Comparison of ENCODE assay signal across 9 mouse cellular contexts in genomic region chr7:24662575-24662974, GRCm38 (mm10). TPM values are rescaled to one million over a fixed set of nuclear protein-coding genes. Genes with fewer than 3 reads are reported as not detected.
DNase-seq lines count a peak whose midpoint lies in the region; ATAC-seq lines count a peak whose summit lies in the region.
"Had no signal": no experiment of that assay in that cellular context is flagged by ENCODE, and none has a peak within 500 bp of the region (broad histone marks: within the 10 kb centered on the region; RNA-seq: fewer than 3 reads in every experiment).

No protein-coding gene starts in this region.

- H3K4me2 ChIP-seq in intestine, embryonic 16.5 days (ENCODE audit: low read depth, low read length): no peak overlapping the region
- H3K4me2 ChIP-seq in midbrain, embryonic 12.5 days (replicated peaks): no peak overlapping the region
- H3K4me2 ChIP-seq: embryonic facial prominence, embryonic 13.5 days had no signal

- DNase-seq in urinary bladder, postnatal 14 days (ENCODE audit: low spot score): peak; percentile 72
- no peak for DNase-seq in urinary bladder, postnatal 10 days (ENCODE audit: low spot score)
- peak; percentile 26 for DNase-seq in cerebellum, adult 9-11 months
- DNase-seq in frontal cortex, postnatal 14 days (ENCODE audit: low spot score in 2 of 2): peak; percentile 20 to 54
- DNase-seq in left cerebral cortex, postnatal 36 days (ENCODE audit: low spot score in 2 of 2): peak; percentile 35 to 45
- peak; percentile 61 for DNase-seq in spleen, adult 12 weeks (ENCODE audit: low spot score)

- H3K9ac ChIP-seq in intestine, embryonic 16.5 days (ENCODE audit: low read depth, low read length): no peak overlapping the region
- H3K9ac ChIP-seq in midbrain, embryonic 12.5 days (replicated peaks): no peak overlapping the region
- H3K9ac ChIP-seq: embryonic facial prominence, embryonic 13.5 days had no signal

- no peak overlapping the region for H3K27ac ChIP-seq in intestine, embryonic 16.5 days (ENCODE audit: low read length)
- no peak overlapping the region for H3K27ac ChIP-seq in midbrain, embryonic 12.5 days (replicated peaks)
- H3K27ac ChIP-seq: embryonic facial prominence, embryonic 13.5 days had no signal

- H3K4me3 ChIP-seq in intestine, embryonic 16.5 days (ENCODE audit: low read length): no peak overlapping the region
- H3K4me3 ChIP-seq in midbrain, embryonic 12.5 days: no peak overlapping the region
- H3K4me3 ChIP-seq: embryonic facial prominence, embryonic 13.5 days had no signal

- H3K36me3 ChIP-seq in intestine, embryonic 16.5 days (ENCODE audit: control insufficient read depth, insufficient read depth, low read length): no peaks in the 10 kb centered on the region
- no peaks in the 10 kb centered on the region for H3K36me3 ChIP-seq in midbrain, embryonic 12.5 days
- H3K36me3 ChIP-seq: embryonic facial prominence, embryonic 13.5 days had no signal

- no peaks in the 10 kb centered on the region for H3K27me3 ChIP-seq in intestine, embryonic 16.5 days (replicated peaks; ENCODE audit: control insufficient read depth, insufficient read depth, low read length)
- H3K27me3 ChIP-seq in midbrain, embryonic 12.5 days: 0 out of 2 replicates have a peak, but pooled peaks cover 4% of the 10 kb centered on the region
- H3K27me3 ChIP-seq: embryonic facial prominence, embryonic 13.5 days had no signal

- H3K9me3 ChIP-seq in intestine, embryonic 16.5 days (ENCODE audit: control insufficient read depth, low read length): no peaks in the 10 kb centered on the region
- H3K9me3 ChIP-seq in midbrain, embryonic 12.5 days: no peaks in the 10 kb centered on the region
- H3K9me3 ChIP-seq: embryonic facial prominence, embryonic 13.5 days had no signal

- ATAC-seq in intestine, embryonic 16.5 days: peak; percentile 40; the same call in 1 of the 2 replicates
- peak; percentile 75 for ATAC-seq in midbrain, embryonic 12.5 days (ENCODE audit: low FRiP score, low read depth)

- 19% methylated on average over 8 of the region's 8 CpGs for whole genome bisulfite sequencing in intestine, embryonic 16.5 days
- 19% methylated on average over 8 of the region's 8 CpGs for WGBS in midbrain, embryonic 12.5 days

- intact Hi-C loops in left cerebral cortex, postnatal 36 days (cut with DNase I): loop anchor here (1.0 to 10.0 kb wide), 2 partner anchors 61 to 188 kb away; no protein-coding TSS in a partner anchor

- no peaks in the 10 kb centered on the region for H3K4me1 ChIP-seq in intestine, embryonic 16.5 days (ENCODE audit: control insufficient read depth, insufficient read depth, low read length)
- H3K4me1 ChIP-seq in midbrain, embryonic 12.5 days: no peaks in the 10 kb centered on the region
- H3K4me1 ChIP-seq: embryonic facial prominence, embryonic 13.5 days had no signal

RNA-seq across cellular contexts. Expression of gene Tex101, which starts 13.9 kb away (rescaled TPM):
- polyA plus RNA-seq in intestine, embryonic 16.5 days (2015; fragmentation: Nextera tagmentation; extraction: Ambion mirVana): 0.12 TPM in 1 of 2 replicates, not detected in the other
- total RNA-seq in left cerebral cortex, postnatal 36 days (2021): not detected
- polyA plus RNA-seq in midbrain, embryonic 12.5 days (2016; fragmentation: Nextera tagmentation; extraction: Ambion mirVana): not detected in 2 replicates
- polyA plus RNA-seq: embryonic facial prominence, embryonic 13.5 days had no signal

RNA-seq across cellular contexts. Expression of gene Lypd3, which starts 26.2 kb away (rescaled TPM):
- 0.27 and 0.49 TPM in 2 replicates for polyA plus RNA-seq in intestine, embryonic 16.5 days (2015; fragmentation: Nextera tagmentation; extraction: Ambion mirVana)
- 1 to 10 TPM in 1 of 2 experiments, under 1 TPM in 1; 0.32 to 1.3 TPM for total RNA-seq in left cerebral cortex, postnatal 36 days (2021)
- polyA plus RNA-seq in midbrain, embryonic 12.5 days (2016; fragmentation: Nextera tagmentation; extraction: Ambion mirVana): 0.68 and 0.73 TPM in 2 replicates

RNA-seq across cellular contexts. Expression of gene BC049730, which starts 46.5 kb away (rescaled TPM):
- polyA plus RNA-seq in intestine, embryonic 16.5 days (2015; fragmentation: Nextera tagmentation; extraction: Ambion mirVana): not detected in 2 replicates
- total RNA-seq in left cerebral cortex, postnatal 36 days (2021): not detected
- not detected in 2 replicates for polyA plus RNA-seq in midbrain, embryonic 12.5 days (2016; fragmentation: Nextera tagmentation; extraction: Ambion mirVana)
- polyA plus RNA-seq: embryonic facial prominence, embryonic 13.5 days had no signal

RNA-seq across cellular contexts. Expression of gene Phldb3, which starts 52.0 kb away (rescaled TPM):
- 0.35 and 0.36 TPM in 2 replicates for polyA plus RNA-seq in intestine, embryonic 16.5 days (2015; fragmentation: Nextera tagmentation; extraction: Ambion mirVana)
- total RNA-seq in left cerebral cortex, postnatal 36 days (2021): under 1 TPM; 0.22 to 0.48 TPM
- not detected in 2 replicates for polyA plus RNA-seq in midbrain, embryonic 12.5 days (2016; fragmentation: Nextera tagmentation; extraction: Ambion mirVana)
